ENCODE assay signal across 14 mouse cellular contexts in the genomic region with DNA sequence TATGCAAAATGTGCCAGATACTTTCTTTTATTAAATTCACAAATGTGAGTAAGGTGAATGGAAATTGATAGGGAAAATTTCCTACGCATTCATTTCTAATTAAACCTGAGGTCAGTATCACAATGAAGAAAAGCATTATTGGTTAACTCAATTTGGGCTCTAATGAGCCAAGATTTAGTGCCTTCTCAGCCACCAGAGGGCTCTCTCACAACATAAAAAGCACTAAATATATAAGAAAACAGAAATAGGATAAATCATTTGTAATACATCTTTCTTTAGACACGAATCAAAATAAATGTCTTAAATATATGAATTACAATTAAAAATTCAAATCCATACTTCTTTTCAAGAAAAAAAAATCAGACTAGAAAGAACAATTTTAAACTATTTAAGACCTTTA.
DNase-seq lines count a peak whose midpoint lies in the region; ATAC-seq and TF ChIP-seq lines count a peak whose summit lies in the region.
"Had no signal": no experiment of that assay in that cellular context is flagged by ENCODE, and none has a peak within 500 bp of the region (broad histone marks: within the 10 kb centered on the region; RNA-seq: fewer than 3 reads in every experiment).

No protein-coding gene starts in this region.

- H3K27ac ChIP-seq in heart, adult 2 months = no peak overlapping the region
- no peak overlapping the region for H3K27ac ChIP-seq in lung, postnatal 0 days (ENCODE audit: low read length)
- no peak overlapping the region for H3K27ac ChIP-seq in embryonic facial prominence, embryonic 14.5 days (replicated peaks; ENCODE audit: low read depth, low read length)
- H3K27ac ChIP-seq: embryonic facial prominence, embryonic 15.5 days; hindbrain, embryonic 12.5 days; midbrain, embryonic 13.5 days had no signal

- H3K36me3 ChIP-seq in heart, adult 2 months (ENCODE audit: control insufficient read depth, insufficient read depth, low read length) = no peaks in the 10 kb centered on the region
- no peaks in the 10 kb centered on the region for H3K36me3 ChIP-seq in lung, postnatal 0 days (ENCODE audit: insufficient read depth, low read length)
- H3K36me3 ChIP-seq in embryonic facial prominence, embryonic 14.5 days (ENCODE audit: control insufficient read depth, insufficient read depth, low read length) = no peaks in the 10 kb centered on the region
- H3K36me3 ChIP-seq: embryonic facial prominence, embryonic 15.5 days; hindbrain, embryonic 12.5 days; midbrain, embryonic 13.5 days had no signal

- no peak for TF ChIP-seq POLR2A in heart, adult 2 months (IDR thresholded peaks at IDR 0.05; ENCODE audit: insufficient read depth, low read depth, low read length)

- peak; percentile 54 for TF ChIP-seq CTCF in heart, adult 2 months (IDR thresholded peaks at IDR 0.05)
- TF ChIP-seq CTCF in lung, postnatal 0 days (IDR thresholded peaks at IDR 0.05) = peak; percentile 44

- no peak for ATAC-seq in lung, postnatal 0 days
- ATAC-seq in embryonic facial prominence, embryonic 14.5 days (ENCODE audit: low read depth) = no peak
- no peak for ATAC-seq in erythroid progenitor cell, adult 5-6 weeks (replicated peaks; ENCODE audit: low FRiP score, poor library complexity, severe bottlenecking)
- ATAC-seq: midbrain, embryonic 13.5 days had no signal

- H3K4me1 ChIP-seq in heart, adult 2 months (ENCODE audit: control insufficient read depth, insufficient read depth, low read length) = no peaks in the 10 kb centered on the region
- H3K4me1 ChIP-seq in lung, postnatal 0 days (ENCODE audit: insufficient read depth, low read depth, low read length) = no peaks in the 10 kb centered on the region
- no peaks in the 10 kb centered on the region for H3K4me1 ChIP-seq in embryonic facial prominence, embryonic 14.5 days (ENCODE audit: control insufficient read depth, insufficient read depth, low read length)
- H3K4me1 ChIP-seq: embryonic facial prominence, embryonic 15.5 days; hindbrain, embryonic 12.5 days; midbrain, embryonic 13.5 days had no signal

- no peak overlapping the region for H3K4me3 ChIP-seq in heart, adult 2 months
- H3K4me3 ChIP-seq in lung, postnatal 0 days (ENCODE audit: low read depth, low read length) = no peak overlapping the region
- no peak overlapping the region for H3K4me3 ChIP-seq in embryonic facial prominence, embryonic 14.5 days (ENCODE audit: low read depth, low read length)
- H3K4me3 ChIP-seq: embryonic facial prominence, embryonic 15.5 days; hindbrain, embryonic 12.5 days; midbrain, embryonic 13.5 days had no signal

- intact Hi-C loops in heart, adult 2 months (cut with DNase I) = no loop called here
- intact Hi-C loops in heart, postnatal 10 days (cut with DNase I) = loop anchor here (10.0 kb wide), 1 partner anchor 1404 kb away; no protein-coding TSS in a partner anchor

- no peak for DNase-seq in heart, adult 2 months
- no peak for DNase-seq in heart, postnatal 10 days
- peak; percentile 6 for DNase-seq in lung, postnatal 0 days (ENCODE audit: low spot score)
- DNase-seq in lung, postnatal 36 days = no peak
- DNase-seq in MN1 (ENCODE audit: low spot score) = peak; percentile 7
- peak; percentile 18 for DNase-seq in embryonic facial prominence, embryonic 14.5 days (ENCODE audit: low spot score)
- no peak for DNase-seq in cerebellum, adult 8-10 months
- DNase-seq: kidney, postnatal 10 days; lung, postnatal 14 days; thymus, postnatal 4 days had no signal

- no peaks in the 10 kb centered on the region for H3K9me3 ChIP-seq in lung, postnatal 0 days (ENCODE audit: low read length)
- H3K9me3 ChIP-seq in embryonic facial prominence, embryonic 14.5 days (ENCODE audit: control insufficient read depth, low read length) = no peaks in the 10 kb centered on the region
- H3K9me3 ChIP-seq: embryonic facial prominence, embryonic 15.5 days; hindbrain, embryonic 12.5 days; midbrain, embryonic 13.5 days had no signal

- 38% methylated on average over 2 of the region's 2 CpGs for WGBS in heart, adult 2 months
- WGBS in lung, postnatal 0 days = 33% methylated on average over 2 of the region's 2 CpGs
- 36% methylated on average over 2 of the region's 2 CpGs for WGBS in embryonic facial prominence, embryonic 14.5 days

- H3K9ac ChIP-seq in heart, adult 2 months (ENCODE audit: low read depth, low read length) = no peak overlapping the region
- no peak overlapping the region for H3K9ac ChIP-seq in lung, postnatal 0 days (replicated peaks; ENCODE audit: low read depth)
- no peak overlapping the region for H3K9ac ChIP-seq in embryonic facial prominence, embryonic 14.5 days (ENCODE audit: low read depth, low read length)
- H3K9ac ChIP-seq: embryonic facial prominence, embryonic 15.5 days; hindbrain, embryonic 12.5 days; midbrain, embryonic 13.5 days had no signal

- TF ChIP-seq EP300 in heart, adult 2 months (IDR thresholded peaks at IDR 0.05; ENCODE audit: insufficient read depth, low read depth, low read length) = no peak
- no peak for TF ChIP-seq EP300 in lung, postnatal 0 days (IDR thresholded peaks at IDR 0.05)

- no peaks in the 10 kb centered on the region for H3K79me2 ChIP-seq in heart, adult 2 months (replicated peaks; ENCODE audit: control insufficient read depth, insufficient read depth, low read length)

- no peaks in the 10 kb centered on the region for H3K27me3 ChIP-seq in heart, adult 2 months (ENCODE audit: control insufficient read depth, insufficient read depth, low read length)
- no peaks in the 10 kb centered on the region for H3K27me3 ChIP-seq in lung, postnatal 0 days (replicated peaks; ENCODE audit: insufficient read depth, low read length)
- no peaks in the 10 kb centered on the region for H3K27me3 ChIP-seq in embryonic facial prominence, embryonic 14.5 days (replicated peaks; ENCODE audit: control insufficient read depth, insufficient read depth, low read length)
- H3K27me3 ChIP-seq: embryonic facial prominence, embryonic 15.5 days; hindbrain, embryonic 12.5 days; midbrain, embryonic 13.5 days had no signal

- no peak overlapping the region for H3K4me2 ChIP-seq in lung, postnatal 0 days (replicated peaks; ENCODE audit: low read depth, low read length)
- no peak overlapping the region for H3K4me2 ChIP-seq in embryonic facial prominence, embryonic 14.5 days (ENCODE audit: low read depth, low read length)
- H3K4me2 ChIP-seq: embryonic facial prominence, embryonic 15.5 days; hindbrain, embryonic 12.5 days; midbrain, embryonic 13.5 days had no signal

Comparison
In these comparisons a context has a peak if more than half of its experiments do, and no peak if none do; other contexts are left out.
1. DNase-seq: peak in lung, postnatal 0 days (single experiment), MN1 (single experiment) and embryonic facial prominence, embryonic 14.5 days (single experiment); none in heart, adult 2 months (0 of 2), heart, postnatal 10 days (0 of 2), lung, postnatal 36 days (single experiment) and cerebellum, adult 8-10 months (single experiment).